Mouse (Mus musculus): Measurements from ENCODE around the gene Dnajb12.
A peak's percentile ranks its signal among the peaks of the same experiment; 100 is the strongest.

Gene Dnajb12

GRCm38 (mm10) chr10:59879255-59880028 lies at the start of gene Dnajb12:
TSS of gene Dnajb12 (plus strand) at chr10:59879556.
- peak; percentile 95 to 100 for DNase-seq (ENCODE audit: inconsistent age in 2 of 2, low spot score in 1 of 2)

GRCm38 (mm10) chr10:59829886-59830285 lies 49.5 kb upstream of the Dnajb12 start:
- DNase-seq (ENCODE audit: inconsistent age in 2 of 2, low spot score in 1 of 2) = peak in 1 of 2 experiments; percentile 26

- DNase-seq (ENCODE audit: inconsistent age in 2 of 2, low spot score in 1 of 2) = no peak
Observed at GRCm38 (mm10) chr10:59831950-59832349, 47.4 kb upstream of the Dnajb12 start.

GRCm38 (mm10) chr10:59835301-59836155 lies 43.8 kb upstream of the Dnajb12 start:
- peak in 1 of 2 experiments; percentile 20 for DNase-seq (ENCODE audit: inconsistent age in 2 of 2, low spot score in 1 of 2)

GRCm38 (mm10) chr10:59837490-59837889 lies 41.9 kb upstream of the Dnajb12 start:
- DNase-seq (ENCODE audit: inconsistent age in 2 of 2, low spot score in 1 of 2) = no peak

- DNase-seq (ENCODE audit: inconsistent age in 2 of 2, low spot score in 1 of 2) = no peak
Observed at GRCm38 (mm10) chr10:59841434-59841833, 37.9 kb upstream of the Dnajb12 start.

- DNase-seq (ENCODE audit: inconsistent age in 2 of 2, low spot score in 1 of 2) = peak; percentile 75 to 93
Observed at GRCm38 (mm10) chr10:59843125-59843524, 36.2 kb upstream of the Dnajb12 start.

GRCm38 (mm10) chr10:59844686-59845085 lies 34.7 kb upstream of the Dnajb12 start:
- DNase-seq (ENCODE audit: inconsistent age in 2 of 2, low spot score in 1 of 2) = peak in 1 of 2 experiments; percentile 60

- peak; percentile 31 to 63 for DNase-seq (ENCODE audit: inconsistent age in 2 of 2, low spot score in 1 of 2)
Observed at GRCm38 (mm10) chr10:59846416-59846815, 32.9 kb upstream of the Dnajb12 start.

- no peak for DNase-seq (ENCODE audit: inconsistent age in 2 of 2, low spot score in 1 of 2)
Observed at GRCm38 (mm10) chr10:59848079-59848877, 31.1 kb upstream of the Dnajb12 start.

- no peak for DNase-seq (ENCODE audit: inconsistent age in 2 of 2, low spot score in 1 of 2)
Observed at GRCm38 (mm10) chr10:59848953-59849352, 30.4 kb upstream of the Dnajb12 start.

GRCm38 (mm10) chr10:59849371-59849770 lies 30.0 kb upstream of the Dnajb12 start:
- DNase-seq (ENCODE audit: inconsistent age in 2 of 2, low spot score in 1 of 2) = no peak

- DNase-seq (ENCODE audit: inconsistent age in 2 of 2, low spot score in 1 of 2) = peak in 1 of 2 experiments; percentile 67
Observed at GRCm38 (mm10) chr10:59857157-59857556, 22.2 kb upstream of the Dnajb12 start.

- DNase-seq (ENCODE audit: inconsistent age in 2 of 2, low spot score in 1 of 2) = peak; percentile 51 to 67
Observed at GRCm38 (mm10) chr10:59860684-59861083, 18.7 kb upstream of the Dnajb12 start.

- DNase-seq (ENCODE audit: inconsistent age in 2 of 2, low spot score in 1 of 2) = peak; percentile 56 to 76
Observed at GRCm38 (mm10) chr10:59861201-59861600, 18.2 kb upstream of the Dnajb12 start.

- peak in 1 of 2 experiments; percentile 75 for DNase-seq (ENCODE audit: inconsistent age in 2 of 2, low spot score in 1 of 2)
Observed at GRCm38 (mm10) chr10:59862816-59863440, 16.4 kb upstream of the Dnajb12 start.

- peak in 1 of 2 experiments; percentile 43 for DNase-seq (ENCODE audit: inconsistent age in 2 of 2, low spot score in 1 of 2)
Observed at GRCm38 (mm10) chr10:59863620-59864019, 15.7 kb upstream of the Dnajb12 start.

GRCm38 (mm10) chr10:59864232-59864875 lies 15.0 kb upstream of the Dnajb12 start:
- DNase-seq (ENCODE audit: inconsistent age in 2 of 2, low spot score in 1 of 2) = no peak

GRCm38 (mm10) chr10:59864884-59865726 lies 14.3 kb upstream of the Dnajb12 start:
- peak; percentile 83 to 95 for DNase-seq (ENCODE audit: inconsistent age in 2 of 2, low spot score in 1 of 2)

All from adrenal gland, adult (tissue).